Mouse (Mus musculus): ENCODE results near the gene Ang. TPM values are rescaled to one million over a fixed set of nuclear protein-coding genes. Genes with fewer than 3 reads are reported as not detected.

The Ang gene
- 3.1 and 3.7 TPM in 2 replicates for polyA plus RNA-seq (2016; fragmentation: Nextera tagmentation; extraction: Ambion mirVana)

GRCm38 (mm10) chr14:51090921-51091900, at the start of gene Ang, which contains the start of gene Rnase4:
Gene Ang, plus strand, starts transcription at chr14:51091150.
Gene Rnase4, plus strand, starts transcription at chr14:51091077.
- Histone ChIP-seq H3K4me3 (replicated peaks) (peak within 1 kb of the TSS; percentile 59), H3K27ac (peak within 1 kb of the TSS; percentile 87), H3K4me1 (replicated peaks) (0 out of 2 replicates have a peak, but pooled peaks cover 3% of the 10 kb centered on the region), H3K9me3 (no peaks in the 10 kb centered on the region), H3K9ac (replicated peaks) (peak within 1 kb of the TSS; percentile 68), H3K36me3 (no peaks in the 10 kb centered on the region), H3K27me3 (no peaks in the 10 kb centered on the region), H3K4me2 (peak within 1 kb of the TSS; percentile 68)
- 6% methylated on average over 33 of the region's 33 CpGs for WGBS
- ATAC-seq (ENCODE audit: insufficient number of reproducible peaks, insufficient read depth, low FRiP score, low TSS enrichment, low read depth): peak; percentile 57; the same call in 1 of the 2 replicates

- no peaks in the 10 kb centered on the region for H3K9me3 ChIP-seq
- no peak within 1 kb of the TSS for H3K27ac ChIP-seq
- H3K36me3 ChIP-seq: no peaks in the 10 kb centered on the region
- ATAC-seq (ENCODE audit: insufficient number of reproducible peaks, insufficient read depth, low FRiP score, low TSS enrichment, low read depth): no peak
- H3K4me2 ChIP-seq: no peak within 1 kb of the TSS
- 82% methylated on average over 6 of the region's 6 CpGs for WGBS
- no peaks in the 10 kb centered on the region for H3K27me3 ChIP-seq
- H3K4me1 ChIP-seq (replicated peaks): no peaks in the 10 kb centered on the region
- no peak within 1 kb of the TSS for H3K9ac ChIP-seq (replicated peaks)
- H3K4me3 ChIP-seq (replicated peaks): no peak within 1 kb of the TSS
Observed at GRCm38 (mm10) chr14:51041769-51042168, 49.2 kb upstream of the Ang start, which contains the start of gene Rnase9. Gene Rnase9, minus strand, starts transcription at chr14:51041869.

- no peaks in the 10 kb centered on the region for H3K36me3 ChIP-seq
- H3K4me3 ChIP-seq (replicated peaks): no peak overlapping the region
- H3K9ac ChIP-seq (replicated peaks): no peak overlapping the region
- no peak for ATAC-seq (ENCODE audit: insufficient number of reproducible peaks, insufficient read depth, low FRiP score, low TSS enrichment, low read depth)
- H3K27ac ChIP-seq: no peak overlapping the region
- H3K9me3 ChIP-seq: no peaks in the 10 kb centered on the region
- no peaks in the 10 kb centered on the region for H3K27me3 ChIP-seq
- no peak overlapping the region for H3K4me2 ChIP-seq
- H3K4me1 ChIP-seq (replicated peaks): no peaks in the 10 kb centered on the region
- 56% methylated on average over 5 of the region's 5 CpGs for WGBS
Observed at GRCm38 (mm10) chr14:51047846-51048245, 43.1 kb upstream of the Ang start.

GRCm38 (mm10) chr14:51050063-51050462, 40.9 kb upstream of the Ang start, which contains the start of gene Rnase11:
Gene Rnase11, minus strand, starts transcription at chr14:51050163.
- Histone ChIP-seq H3K4me1 (replicated peaks) (0 out of 2 replicates have a peak, but pooled peaks cover 5% of the 10 kb centered on the region), H3K4me3 (replicated peaks) (no peak within 1 kb of the TSS), H3K36me3 (no peaks in the 10 kb centered on the region), H3K4me2 (no peak within 1 kb of the TSS), H3K9me3 (no peaks in the 10 kb centered on the region), H3K9ac (replicated peaks) (no peak within 1 kb of the TSS), H3K27ac (no peak within 1 kb of the TSS), H3K27me3 (no peaks in the 10 kb centered on the region)
- WGBS: 83% methylated on average over 2 of the region's 2 CpGs
- ATAC-seq (ENCODE audit: insufficient number of reproducible peaks, insufficient read depth, low FRiP score, low TSS enrichment, low read depth): no peak

- WGBS: 56% methylated on average over 5 of the region's 5 CpGs
- Histone ChIP-seq H3K27me3 (no peaks in the 10 kb centered on the region), H3K36me3 (no peaks in the 10 kb centered on the region), H3K4me1 (replicated peaks) (0 out of 2 replicates have a peak, but pooled peaks cover 5% of the 10 kb centered on the region), H3K4me3 (replicated peaks) (no peak overlapping the region), H3K9me3 (no peaks in the 10 kb centered on the region), H3K4me2 (no peak overlapping the region), H3K9ac (replicated peaks) (no peak overlapping the region), H3K27ac (no peak overlapping the region)
- no peak for ATAC-seq (ENCODE audit: insufficient number of reproducible peaks, insufficient read depth, low FRiP score, low TSS enrichment, low read depth)
Observed at GRCm38 (mm10) chr14:51051941-51052340, 39.0 kb upstream of the Ang start.

GRCm38 (mm10) chr14:51053176-51053575, 37.8 kb upstream of the Ang start:
- Histone ChIP-seq H3K4me1 (replicated peaks) (peaks cover 5% of the 10 kb centered on the region; the same call in 1 of the 2 replicates), H3K27me3 (no peaks in the 10 kb centered on the region), H3K4me3 (replicated peaks) (no peak overlapping the region), H3K9me3 (no peaks in the 10 kb centered on the region), H3K36me3 (no peaks in the 10 kb centered on the region), H3K9ac (replicated peaks) (no peak overlapping the region), H3K4me2 (no peak overlapping the region), H3K27ac (no peak overlapping the region)
- WGBS: 43% methylated on average over 5 of the region's 5 CpGs
- no peak for ATAC-seq (ENCODE audit: insufficient number of reproducible peaks, insufficient read depth, low FRiP score, low TSS enrichment, low read depth)

- Histone ChIP-seq H3K27ac (no peak overlapping the region), H3K27me3 (no peaks in the 10 kb centered on the region), H3K4me3 (replicated peaks) (no peak overlapping the region), H3K36me3 (no peaks in the 10 kb centered on the region), H3K9ac (replicated peaks) (no peak overlapping the region), H3K4me2 (no peak overlapping the region), H3K4me1 (replicated peaks) (peaks cover 5% of the 10 kb centered on the region; the same call in 1 of the 2 replicates), H3K9me3 (no peaks in the 10 kb centered on the region)
- WGBS: 80% methylated on average over 13 of the region's 13 CpGs
- no peak for ATAC-seq (ENCODE audit: insufficient number of reproducible peaks, insufficient read depth, low FRiP score, low TSS enrichment, low read depth)
Observed at GRCm38 (mm10) chr14:51054243-51055237, 36.4 kb upstream of the Ang start.

- no peak within 1 kb of the TSS for H3K27ac ChIP-seq
- no peaks in the 10 kb centered on the region for H3K9me3 ChIP-seq
- no peak within 1 kb of the TSS for H3K4me3 ChIP-seq (replicated peaks)
- WGBS: 73% methylated on average over 9 of the region's 9 CpGs
- H3K27me3 ChIP-seq: no peaks in the 10 kb centered on the region
- no peak for ATAC-seq (ENCODE audit: insufficient number of reproducible peaks, insufficient read depth, low FRiP score, low TSS enrichment, low read depth)
- H3K4me1 ChIP-seq (replicated peaks): peaks cover 5% of the 10 kb centered on the region; the same call in 1 of the 2 replicates
- H3K36me3 ChIP-seq: no peaks in the 10 kb centered on the region
- no peak within 1 kb of the TSS for H3K9ac ChIP-seq (replicated peaks)
- H3K4me2 ChIP-seq: no peak within 1 kb of the TSS
Observed at GRCm38 (mm10) chr14:51057401-51057831, 33.5 kb upstream of the Ang start, which contains the start of gene Rnase12. Gene Rnase12, minus strand, starts transcription at chr14:51057661.

GRCm38 (mm10) chr14:51060761-51061160, 30.2 kb upstream of the Ang start:
- Histone ChIP-seq H3K4me1 (replicated peaks) (no peaks in the 10 kb centered on the region; the same call in 1 of the 2 replicates), H3K4me2 (no peak overlapping the region), H3K27ac (no peak overlapping the region), H3K36me3 (no peaks in the 10 kb centered on the region), H3K27me3 (no peaks in the 10 kb centered on the region), H3K9me3 (no peaks in the 10 kb centered on the region), H3K4me3 (replicated peaks) (no peak overlapping the region), H3K9ac (replicated peaks) (no peak overlapping the region)
- no peak for ATAC-seq (ENCODE audit: insufficient number of reproducible peaks, insufficient read depth, low FRiP score, low TSS enrichment, low read depth)
- 79% methylated on average over 5 of the region's 5 CpGs for WGBS

- Histone ChIP-seq H3K4me3 (replicated peaks) (no peak overlapping the region), H3K4me2 (no peak overlapping the region), H3K9me3 (no peaks in the 10 kb centered on the region), H3K9ac (replicated peaks) (no peak overlapping the region), H3K27ac (no peak overlapping the region), H3K27me3 (no peaks in the 10 kb centered on the region), H3K4me1 (replicated peaks) (no peaks in the 10 kb centered on the region), H3K36me3 (no peaks in the 10 kb centered on the region)
- 93% methylated on average over 5 of the region's 5 CpGs for WGBS
- no peak for ATAC-seq (ENCODE audit: insufficient number of reproducible peaks, insufficient read depth, low FRiP score, low TSS enrichment, low read depth)
Observed at GRCm38 (mm10) chr14:51068956-51069355, 22.0 kb upstream of the Ang start.

Measured in limb, embryonic 12.5 days (tissue).